Mouse (Mus musculus) lung, adult 2 months (tissue): ENCODE measurements around the gene Pnldc1. TPM values are rescaled to one million over a fixed set of nuclear protein-coding genes. Genes with fewer than 3 reads are reported as not detected.
A peak's percentile ranks its signal among the peaks of the same experiment; 100 is the strongest.
"Not testable (repeated sequence)": the region's sequence is repeated elsewhere in the genome, so short reads cannot be mapped to it uniquely, and the experiment has no call there.

Experiments used
- DNase-seq: peaks from one replicate; pipeline ENCODE4 v3.0.0; 2022
- H3K4me1 ChIP-seq: fragments of 200-500 bp; 2 replicates; pipeline ENCODE4 v1.6.1; 2011; ENCODE audit warnings: low read length; ENCODE audit not compliant: control insufficient read depth, insufficient read depth
- H3K4me3 ChIP-seq: fragments of 200-500 bp; replicated peaks from 2 replicates; pipeline ENCODE3; 2011; ENCODE audit warnings: low read depth, mild to moderate bottlenecking, control low read depth, low read length; ENCODE audit errors: extremely low read depth
- CTCF ChIP-seq: fragments of 200-500 bp; IDR thresholded peaks from 2 replicates; pipeline ENCODE4 v1.5.1; 2011; ENCODE audit warnings: mild to moderate bottlenecking, low read length, control low read depth; ENCODE audit not compliant: insufficient read depth
- POLR2A ChIP-seq: fragments of 200-500 bp; IDR thresholded peaks from 2 replicates; pipeline ENCODE4 v1.6.1; 2011; ENCODE audit warnings: low read depth, mild to moderate bottlenecking, control low read depth, low read length, borderline replicate concordance; ENCODE audit errors: extremely low read depth
- WGBS: fragments of 180-500 bp; shearing (Covaris S2); methylation state at CpG from one replicate; pipeline ENCODE4 v1.1.7; 2018; 5-methylcytosine and 5-hydroxymethylcytosine counted together
- polyA plus RNA-seq: library from polyadenylated mRNA; depleted of rRNA; stranded (reverse); fragments of >200 nt; gene quantifications from 2 replicates; pipeline ENCODE4 v1.2.3, GENCODE M21; 2012

The Pnldc1 gene
- polyA plus RNA-seq, 1 experiment, result 1.9 TPM

GRCm38 (mm10) chr17:12937412-12937970, 27.5 kb upstream of the Pnldc1 start:
- no peak for TF ChIP-seq CTCF
- TF ChIP-seq POLR2A, result no peak
- no peak overlapping the region for H3K4me3 ChIP-seq
- WGBS, result 67% methylated on average over 2 of the region's 2 CpGs
- DNase-seq, result no peak
- H3K4me1 ChIP-seq, result no peaks in the 10 kb centered on the region; the same call in 1 of the 2 replicates

- no peak for TF ChIP-seq CTCF
- TF ChIP-seq POLR2A, result no peak
- Histone ChIP-seq H3K4me3 (no peak overlapping the region), H3K4me1 (no peaks in the 10 kb centered on the region; the same call in 1 of the 2 replicates)
- WGBS, result 64% methylated on average over 4 of the region's 4 CpGs
- no peak for DNase-seq
Measured at GRCm38 (mm10) chr17:12935719-12936118, 25.7 kb upstream of the Pnldc1 start.

DNA sequence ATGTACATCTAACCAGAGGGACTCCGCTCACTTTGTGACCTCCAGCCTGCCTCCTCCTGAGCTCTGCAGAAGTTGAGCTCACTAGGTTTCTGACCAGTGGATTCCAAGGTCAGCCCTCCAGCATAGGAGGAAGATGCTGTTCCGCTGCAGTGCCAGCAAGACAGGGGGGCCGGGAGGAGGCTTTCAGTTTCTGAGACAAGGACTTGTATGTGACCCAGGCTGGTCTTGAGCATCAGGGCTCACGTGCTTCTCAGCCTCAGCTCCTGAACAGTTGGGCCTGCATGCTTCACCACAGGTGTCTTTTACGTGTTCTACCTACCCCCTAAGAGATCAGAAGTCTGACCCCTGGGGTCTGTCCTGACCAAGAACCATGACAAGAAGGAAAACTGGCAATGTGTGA, 21.5 kb upstream of the Pnldc1 start:
- not testable (repeated sequence) for H3K4me3 ChIP-seq, DNase-seq, H3K4me1 ChIP-seq
- WGBS, result 91% methylated on average over 5 of the region's 5 CpGs

DNA sequence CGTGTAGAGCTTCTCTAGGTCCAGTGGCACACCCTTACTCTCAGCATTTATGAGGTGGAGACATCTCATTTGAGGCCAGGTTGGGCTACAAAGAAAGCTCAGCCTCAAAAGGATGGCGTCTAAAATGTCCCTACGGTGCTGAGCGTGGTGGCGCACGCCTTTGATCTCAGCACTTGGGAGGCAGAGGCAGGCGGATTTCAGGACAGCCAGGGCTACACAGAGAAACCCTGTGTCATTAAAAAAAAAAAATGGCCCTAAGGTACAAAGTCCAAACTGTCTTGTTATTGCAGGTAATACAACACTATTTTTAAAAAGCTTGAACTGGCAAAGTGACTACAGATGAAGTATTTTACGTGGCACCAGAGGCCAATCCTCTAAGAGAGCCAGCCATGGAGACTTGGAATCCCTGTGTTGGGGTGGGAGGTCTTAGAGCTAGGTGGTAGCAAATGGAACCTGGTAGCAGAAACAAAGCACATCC, 15.7 kb upstream of the Pnldc1 start:
- TF ChIP-seq POLR2A (no peak), CTCF (no peak)
- no peaks in the 10 kb centered on the region for H3K4me1 ChIP-seq
- 88% methylated on average over 8 of the region's 8 CpGs for WGBS
- no peak for DNase-seq
- H3K4me3 ChIP-seq, result no peak overlapping the region

DNA sequence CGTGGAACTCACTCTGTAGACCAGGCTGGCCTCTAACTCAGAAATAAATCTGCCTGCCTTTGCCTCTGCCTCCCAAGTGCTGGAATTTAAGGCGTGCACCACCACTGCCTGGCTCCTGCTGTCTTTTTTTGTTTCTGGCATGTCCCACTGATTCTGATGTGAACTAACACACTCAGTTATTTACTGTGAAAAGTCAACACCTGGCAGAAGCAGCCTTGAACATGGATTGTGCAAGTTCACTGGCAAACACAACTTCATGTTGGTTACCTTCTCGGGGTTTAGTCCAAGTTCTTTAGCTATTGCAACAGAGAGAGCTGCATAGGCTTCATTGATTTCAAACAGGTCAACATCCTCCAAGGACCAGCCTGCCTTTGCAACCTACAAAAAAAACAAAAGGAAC, 15.0 kb upstream of the Pnldc1 start:
- no peak for DNase-seq
- H3K4me1 ChIP-seq, result no peaks in the 10 kb centered on the region
- no peak overlapping the region for H3K4me3 ChIP-seq
- TF ChIP-seq CTCF (no peak), POLR2A (no peak)
- WGBS, result 63% methylated on average over 3 of the region's 3 CpGs

DNA sequence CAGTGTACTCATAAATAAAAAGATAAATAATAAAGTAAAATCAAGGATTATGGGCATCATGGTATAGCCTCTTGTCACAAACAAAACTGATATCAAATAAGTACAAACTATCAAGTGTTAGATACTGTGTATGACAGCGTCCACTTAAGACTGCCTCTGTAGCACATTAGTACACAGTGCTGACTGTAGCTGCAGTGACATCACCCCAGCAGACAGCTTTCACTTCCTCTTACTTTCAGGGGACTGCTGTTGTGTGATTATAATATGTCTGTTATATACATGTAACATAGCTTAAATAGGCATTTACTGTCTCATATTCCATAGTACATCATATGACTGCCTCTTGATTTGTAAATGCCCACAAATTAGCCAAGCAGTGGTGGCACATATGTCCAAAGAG, 11.0 kb upstream of the Pnldc1 start:
- 92% methylated on average over 1 of the region's 1 CpGs for WGBS
- no peak for DNase-seq

DNA sequence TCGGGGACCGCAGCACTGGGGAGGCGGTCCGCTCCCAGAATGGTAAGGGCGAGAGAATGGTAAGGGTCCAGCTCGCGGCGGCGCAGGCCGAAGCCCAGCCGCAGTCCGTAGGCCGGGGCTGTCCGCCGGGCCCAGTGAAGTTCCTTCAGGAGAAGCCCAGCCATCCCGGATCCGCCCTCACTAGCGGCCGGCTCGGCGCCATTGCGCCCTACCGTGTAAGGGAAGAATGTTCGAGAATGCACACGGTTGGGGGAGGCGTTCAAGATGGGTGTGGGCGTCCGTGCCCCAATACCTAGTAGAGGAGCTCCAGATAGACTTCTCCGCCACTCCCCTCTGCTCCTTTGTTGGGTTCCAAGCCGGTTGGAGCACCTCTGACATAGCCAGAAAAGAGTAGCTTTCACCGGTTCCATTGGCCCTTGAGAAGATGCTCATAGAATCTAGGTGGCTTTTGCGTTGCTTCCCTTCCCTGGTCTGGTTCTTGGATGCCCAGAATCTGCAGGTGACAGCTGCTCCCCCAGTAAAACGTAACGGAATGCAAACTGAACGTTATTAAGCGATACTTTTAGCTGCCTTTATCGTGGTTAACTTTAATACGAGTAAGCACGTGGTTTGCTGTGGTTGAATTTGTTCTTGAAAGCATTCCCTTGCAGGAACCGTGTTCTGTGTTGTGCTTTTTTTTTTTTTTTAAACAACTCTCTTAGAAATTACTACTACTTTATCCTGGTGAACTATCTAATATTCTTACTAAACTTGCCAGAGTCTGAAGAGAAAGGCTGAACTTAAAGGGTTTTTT, 6.8 kb upstream of the Pnldc1 start:
- no peak for TF ChIP-seq POLR2A
- no peak for TF ChIP-seq CTCF

More for the DNA sequence above, 11.0 kb upstream of the Pnldc1 start:
- TF ChIP-seq CTCF, result no peak
- no peak for TF ChIP-seq POLR2A
- Histone ChIP-seq H3K4me1 (no peaks in the 10 kb centered on the region), H3K4me3 (no peak overlapping the region)

DNA sequence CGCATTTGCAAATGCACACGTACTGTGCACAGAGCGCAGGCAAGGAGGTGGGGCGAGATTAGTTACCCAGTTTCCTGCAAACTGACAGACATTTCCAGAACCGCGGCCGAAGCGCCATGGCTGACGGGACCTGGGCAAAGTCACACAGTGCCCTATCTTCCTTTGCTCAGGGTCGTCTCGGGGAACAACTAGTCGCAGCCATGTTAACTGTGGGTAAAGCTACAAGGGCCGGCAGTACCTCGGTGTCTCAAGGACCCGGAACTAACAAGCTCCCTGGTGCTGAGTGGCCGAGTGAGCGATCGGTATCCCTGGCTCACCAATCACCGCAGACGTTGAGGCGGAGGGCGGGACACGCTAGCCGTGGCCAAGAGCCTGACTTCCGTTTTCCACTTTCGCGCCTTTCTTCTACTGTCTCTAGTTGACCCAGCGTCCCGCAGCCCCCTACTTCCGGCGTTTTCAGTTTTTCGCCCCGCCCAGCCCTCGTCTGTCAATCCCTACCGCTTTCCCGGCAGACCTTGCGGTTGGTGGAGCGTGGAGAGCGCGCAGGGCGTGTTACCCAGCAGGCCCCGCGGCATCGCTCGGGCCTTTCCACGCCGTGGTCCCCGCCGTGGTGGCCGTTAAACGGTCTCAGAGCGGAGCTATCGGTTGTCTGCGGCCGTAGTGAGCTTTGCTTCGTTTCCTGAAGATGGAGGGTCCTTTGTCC, 6.0 kb upstream of the Pnldc1 start, which contains the start of gene Mrpl18:
Gene Mrpl18 (minus strand): TSS at position 465 of the 703 bp plus-strand sequence.
- under 1% methylated on average over 56 of the region's 56 CpGs for WGBS
- peak; percentile 97 for DNase-seq
- Histone ChIP-seq H3K4me1 (no peaks in the 10 kb centered on the region; the same call in 1 of the 2 replicates), H3K4me3 (peak within 1 kb of the TSS; percentile 89)
- no peak for TF ChIP-seq CTCF
- peak; percentile 93 for TF ChIP-seq POLR2A

More for the DNA sequence above, 6.8 kb upstream of the Pnldc1 start:
- Histone ChIP-seq H3K4me1 (no peaks in the 10 kb centered on the region; the same call in 1 of the 2 replicates), H3K4me3 (peak overlapping the region; percentile 89)
- DNase-seq, result no peak
- 1% methylated on average over 40 of the region's 40 CpGs for WGBS

- peak within 1 kb of the TSS; percentile 89 for H3K4me3 ChIP-seq
- WGBS, result under 1% methylated on average over 18 of the region's 18 CpGs
- DNase-seq, result no peak
- H3K4me1 ChIP-seq, result no peaks in the 10 kb centered on the region; the same call in 1 of the 2 replicates
- no peak for TF ChIP-seq CTCF
- no peak for TF ChIP-seq POLR2A
Measured at GRCm38 (mm10) chr17:12915488-12915880, 5.5 kb upstream of the Pnldc1 start, which contains the start of gene Tcp1. TSS of gene Tcp1 (plus strand) at chr17:12915701.
